Mouse (Mus musculus): ENCODE data around the gene Daxx. TPM values are rescaled to one million over a fixed set of nuclear protein-coding genes. Genes with fewer than 3 reads are reported as not detected.

The Daxx gene
- polyA plus RNA-seq, 1 experiment from 2014 or later = 37.5 TPM

DNA sequence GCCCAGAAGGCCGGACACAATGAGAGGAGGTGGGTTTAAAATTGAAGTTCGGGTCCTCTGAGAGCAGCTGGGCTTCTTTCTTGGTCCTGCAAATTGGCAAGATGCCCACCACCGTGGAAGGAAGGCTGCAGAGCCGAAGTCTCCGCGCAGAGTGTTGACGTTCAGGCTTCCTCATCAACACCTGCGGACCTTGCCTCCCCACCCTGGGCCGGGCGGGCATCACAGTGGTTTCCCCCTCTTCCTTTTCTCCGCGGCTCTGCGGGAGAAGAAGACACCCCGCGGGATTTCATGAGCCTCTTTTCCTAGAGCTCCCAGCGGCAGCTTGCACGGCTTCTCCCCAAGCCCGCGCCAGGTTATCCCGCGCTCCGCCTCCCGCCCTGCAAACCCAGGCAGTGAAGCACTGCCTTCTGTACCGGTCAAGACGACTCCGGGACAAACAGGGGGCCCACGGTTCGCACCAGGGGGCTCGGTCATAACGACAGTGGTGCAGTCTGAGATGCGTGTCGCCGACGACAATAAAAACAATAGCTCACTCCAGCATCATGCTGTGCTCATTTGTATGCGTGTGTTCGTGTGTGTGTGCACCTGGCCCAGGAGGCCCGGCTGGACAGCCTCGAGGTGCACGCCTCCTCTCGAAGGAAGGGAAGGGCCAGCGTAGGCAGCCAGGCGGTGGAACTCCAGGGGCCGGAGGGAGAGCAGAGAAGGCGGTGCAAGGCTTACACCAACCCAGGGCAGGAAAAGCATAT is 710 bp upstream of the Daxx start:
- Histone ChIP-seq H3K4me2 (replicated peaks) (peak overlapping the region; percentile 88), H3K27ac (peak overlapping the region; percentile 92), H3K9me3 (no peaks in the 10 kb centered on the region), H3K9ac (peak overlapping the region; percentile 54), H3K27me3 (replicated peaks) (no peaks in the 10 kb centered on the region), H3K4me1 (replicated peaks) (peaks cover 20% of the 10 kb centered on the region), H3K4me3 (replicated peaks) (peak overlapping the region; percentile 85), H3K36me3 (peaks cover 22% of the 10 kb centered on the region)
- under 1% methylated on average over 44 of the region's 44 CpGs for WGBS
- ATAC-seq = peak; percentile 73

DNA sequence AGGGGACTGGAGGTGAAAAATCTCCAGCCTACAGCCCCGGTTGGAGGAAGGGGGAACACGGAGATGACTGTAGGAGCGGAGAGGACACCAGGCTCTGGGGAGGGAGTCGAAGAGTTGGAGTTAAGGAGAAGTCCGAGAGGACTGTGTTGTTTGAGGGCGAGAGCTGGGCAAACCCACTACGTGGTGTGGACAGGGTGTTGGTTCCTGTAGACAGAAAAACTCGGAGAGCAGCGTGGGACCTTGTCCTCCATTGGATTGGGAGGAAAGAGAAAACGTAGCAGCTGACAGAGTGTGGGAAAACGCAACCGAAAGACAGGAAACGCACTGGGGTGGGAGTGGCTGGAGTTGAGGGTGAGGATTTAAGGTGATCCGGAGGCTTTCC is 646 bp downstream of the Daxx start:
- WGBS = 0% methylated on average over 14 of the region's 14 CpGs
- Histone ChIP-seq H3K4me2 (replicated peaks) (peak overlapping the region; percentile 88), H3K4me1 (replicated peaks) (peaks cover 23% of the 10 kb centered on the region), H3K4me3 (replicated peaks) (peak overlapping the region; percentile 85), H3K9ac (peak overlapping the region; percentile 92), H3K27ac (peak overlapping the region; percentile 92), H3K27me3 (replicated peaks) (no peaks in the 10 kb centered on the region), H3K9me3 (no peaks in the 10 kb centered on the region), H3K36me3 (peaks cover 32% of the 10 kb centered on the region)
- ATAC-seq = peak; percentile 1; the same call in 1 of the 2 replicates

GRCm38 (mm10) chr17:33910346-33911051 is 1.3 kb downstream of the Daxx start:
- Histone ChIP-seq H3K4me2 (replicated peaks) (peak overlapping the region; percentile 88), H3K4me1 (replicated peaks) (peaks cover 27% of the 10 kb centered on the region), H3K4me3 (replicated peaks) (peak overlapping the region; percentile 85), H3K9ac (peak overlapping the region; percentile 92), H3K36me3 (peaks cover 36% of the 10 kb centered on the region), H3K27me3 (replicated peaks) (no peaks in the 10 kb centered on the region), H3K27ac (peak overlapping the region; percentile 92; the same call in 1 of the 2 replicates), H3K9me3 (no peaks in the 10 kb centered on the region)
- no peak for ATAC-seq
- WGBS = 42% methylated on average over 11 of the region's 11 CpGs

GRCm38 (mm10) chr17:33911052-33911812 is 2.0 kb downstream of the Daxx start:
- no peaks in the 10 kb centered on the region for H3K27me3 ChIP-seq (replicated peaks)
- peaks cover 27% of the 10 kb centered on the region for H3K4me1 ChIP-seq (replicated peaks)
- H3K27ac ChIP-seq = no peak overlapping the region
- H3K9me3 ChIP-seq = no peaks in the 10 kb centered on the region
- H3K4me2 ChIP-seq (replicated peaks) = no peak overlapping the region
- H3K36me3 ChIP-seq = peaks cover 36% of the 10 kb centered on the region
- WGBS = 90% methylated on average over 31 of the region's 31 CpGs
- no peak overlapping the region for H3K9ac ChIP-seq
- no peak for ATAC-seq
- H3K4me3 ChIP-seq (replicated peaks) = no peak overlapping the region

DNA sequence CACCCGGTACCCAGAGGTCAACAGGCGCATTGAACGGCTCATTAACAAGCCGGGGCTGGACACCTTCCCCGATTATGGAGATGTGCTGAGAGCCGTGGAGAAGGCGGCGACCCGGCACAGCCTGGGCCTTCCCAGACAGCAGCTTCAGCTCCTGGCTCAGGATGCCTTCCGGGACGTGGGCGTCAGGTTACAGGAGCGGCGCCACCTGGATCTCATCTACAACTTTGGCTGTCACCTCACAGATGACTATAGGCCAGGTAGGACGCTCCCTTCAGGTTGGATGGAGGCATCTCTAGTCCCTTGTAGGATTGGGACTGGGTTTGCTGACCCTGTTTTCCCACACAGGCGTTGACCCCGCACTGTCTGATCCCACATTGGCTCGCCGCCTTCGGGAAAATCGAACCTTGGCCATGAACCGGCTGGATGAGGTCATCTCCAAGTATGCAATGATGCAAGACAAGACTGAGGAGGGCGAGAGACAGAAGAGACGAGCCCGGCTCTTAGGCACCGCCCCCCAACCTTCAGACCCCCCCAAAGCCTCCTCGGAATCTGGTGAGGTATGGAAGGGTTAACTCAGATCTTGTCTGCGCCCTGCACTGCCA is 2.7 kb downstream of the Daxx start:
- Histone ChIP-seq H3K36me3 (peaks cover 36% of the 10 kb centered on the region), H3K27ac (no peak overlapping the region), H3K27me3 (replicated peaks) (no peaks in the 10 kb centered on the region), H3K4me2 (replicated peaks) (no peak overlapping the region), H3K4me1 (replicated peaks) (peaks cover 32% of the 10 kb centered on the region), H3K9ac (no peak overlapping the region), H3K4me3 (replicated peaks) (no peak overlapping the region), H3K9me3 (no peaks in the 10 kb centered on the region)
- no peak for ATAC-seq
- 90% methylated on average over 28 of the region's 28 CpGs for WGBS

- no peak overlapping the region for H3K4me3 ChIP-seq (replicated peaks)
- 90% methylated on average over 10 of the region's 10 CpGs for WGBS
- no peak for ATAC-seq
- H3K27ac ChIP-seq = no peak overlapping the region
- H3K36me3 ChIP-seq = peaks cover 46% of the 10 kb centered on the region
- H3K9ac ChIP-seq = no peak overlapping the region
- H3K9me3 ChIP-seq = no peaks in the 10 kb centered on the region
- peaks cover 32% of the 10 kb centered on the region for H3K4me1 ChIP-seq (replicated peaks)
- H3K27me3 ChIP-seq (replicated peaks) = no peaks in the 10 kb centered on the region
- no peak overlapping the region for H3K4me2 ChIP-seq (replicated peaks)
Measured at GRCm38 (mm10) chr17:33913264-33913663, 4.0 kb downstream of the Daxx start.

DNA sequence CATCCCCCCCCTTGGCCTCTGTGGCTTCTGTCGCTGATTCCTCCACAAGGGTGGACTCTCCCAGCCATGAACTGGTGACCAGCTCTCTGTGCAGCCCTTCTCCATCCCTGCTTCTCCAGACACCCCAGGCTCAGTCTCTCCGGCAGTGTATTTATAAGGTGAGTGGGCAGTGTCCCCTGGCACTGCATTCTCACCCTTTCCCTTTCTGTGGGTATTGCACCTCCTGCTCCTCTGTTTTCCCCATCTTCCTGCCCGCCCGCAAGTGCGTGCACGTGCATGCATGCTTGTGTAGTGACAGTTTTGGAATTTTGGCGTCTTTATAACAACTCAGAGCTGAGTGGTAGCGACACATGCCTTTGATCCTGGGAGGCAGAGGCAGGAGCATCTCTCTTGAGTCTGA is 4.7 kb downstream of the Daxx start:
- H3K27ac ChIP-seq = no peak overlapping the region
- no peak for ATAC-seq
- 97% methylated on average over 8 of the region's 8 CpGs for WGBS
- no peak overlapping the region for H3K4me3 ChIP-seq (replicated peaks)
- peaks cover 46% of the 10 kb centered on the region for H3K36me3 ChIP-seq
- no peak overlapping the region for H3K9ac ChIP-seq
- H3K4me2 ChIP-seq (replicated peaks) = no peak overlapping the region
- no peaks in the 10 kb centered on the region for H3K27me3 ChIP-seq (replicated peaks)
- no peaks in the 10 kb centered on the region for H3K9me3 ChIP-seq
- peaks cover 36% of the 10 kb centered on the region for H3K4me1 ChIP-seq (replicated peaks)

DNA sequence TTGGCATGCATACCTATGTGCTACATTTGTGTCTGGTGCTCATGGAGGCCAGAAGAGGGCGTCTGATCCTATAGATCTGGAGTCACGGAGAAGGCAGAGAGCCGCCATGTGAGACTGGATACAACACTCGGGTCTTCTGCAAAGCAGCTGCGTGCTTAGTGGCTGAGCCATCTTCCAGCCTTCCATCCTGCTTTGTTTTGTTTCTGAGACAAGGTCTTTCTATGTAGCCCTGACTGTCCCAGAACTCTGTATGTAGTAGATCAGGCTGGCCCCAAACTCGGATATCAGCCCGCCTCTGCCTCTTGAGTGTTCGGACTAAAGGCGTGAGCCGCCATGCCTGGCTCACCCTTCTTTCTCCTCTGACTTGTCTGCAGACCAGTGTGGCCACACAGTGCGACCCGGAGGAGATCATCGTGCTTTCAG is 5.8 kb downstream of the Daxx start:
- Histone ChIP-seq H3K9me3 (no peaks in the 10 kb centered on the region), H3K27ac (0 out of 2 replicates have a peak overlapping the region, but pooled peaks have one; percentile 13), H3K4me1 (replicated peaks) (peaks cover 38% of the 10 kb centered on the region), H3K36me3 (peaks cover 46% of the 10 kb centered on the region), H3K27me3 (replicated peaks) (no peaks in the 10 kb centered on the region), H3K4me2 (replicated peaks) (peak overlapping the region; percentile 77), H3K4me3 (replicated peaks) (peak overlapping the region; percentile 57; the same call in 1 of the 2 replicates), H3K9ac (no peak overlapping the region)
- no peak for ATAC-seq
- 73% methylated on average over 13 of the region's 13 CpGs for WGBS

DNA sequence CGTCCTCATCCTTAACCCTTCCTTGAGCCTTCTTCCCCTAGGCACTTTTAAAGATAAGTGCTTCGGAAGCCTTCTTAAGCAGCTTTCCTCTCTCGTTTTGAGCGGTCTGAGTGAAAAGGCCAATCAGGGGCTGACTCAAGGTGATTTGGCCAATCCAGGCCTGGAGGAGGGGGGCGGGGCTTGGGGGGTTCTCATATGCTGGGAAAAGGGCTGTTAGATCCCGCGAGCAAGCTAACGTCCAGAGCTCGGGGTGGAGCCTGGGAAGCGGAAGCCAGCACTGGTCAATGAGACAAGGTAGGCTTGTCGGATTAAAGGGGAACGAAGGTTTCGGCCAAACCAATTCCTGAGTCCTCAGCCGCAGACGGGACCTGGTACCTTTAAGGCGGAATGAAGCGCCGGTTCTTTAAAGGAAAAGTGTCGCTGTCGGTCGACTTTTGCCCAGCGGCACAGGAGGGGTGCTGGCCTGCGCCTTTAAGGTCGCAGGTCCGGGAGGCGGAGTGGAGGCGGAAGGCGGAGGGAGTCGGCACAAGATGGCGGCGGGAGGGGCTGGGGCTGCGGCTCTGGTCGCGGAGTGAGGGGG is 6.5 kb downstream of the Daxx start, which contains the start of the genes Tapbp and Zbtb22:
TSS of gene Tapbp (plus strand) at position 229 of the 580 bp plus-strand sequence.
TSS of gene Zbtb22 (plus strand) at position 234 of the 580 bp plus-strand sequence.
- Histone ChIP-seq H3K9me3 (no peaks in the 10 kb centered on the region), H3K4me1 (replicated peaks) (peaks cover 33% of the 10 kb centered on the region), H3K9ac (peak within 1 kb of the TSS; percentile 53), H3K4me2 (replicated peaks) (peak within 1 kb of the TSS; percentile 77), H3K36me3 (peaks cover 46% of the 10 kb centered on the region), H3K4me3 (replicated peaks) (peak within 1 kb of the TSS; percentile 57), H3K27me3 (replicated peaks) (no peaks in the 10 kb centered on the region), H3K27ac (peak within 1 kb of the TSS; percentile 83)
- WGBS = under 1% methylated on average over 34 of the region's 34 CpGs
- peak; percentile 93 for ATAC-seq

DNA sequence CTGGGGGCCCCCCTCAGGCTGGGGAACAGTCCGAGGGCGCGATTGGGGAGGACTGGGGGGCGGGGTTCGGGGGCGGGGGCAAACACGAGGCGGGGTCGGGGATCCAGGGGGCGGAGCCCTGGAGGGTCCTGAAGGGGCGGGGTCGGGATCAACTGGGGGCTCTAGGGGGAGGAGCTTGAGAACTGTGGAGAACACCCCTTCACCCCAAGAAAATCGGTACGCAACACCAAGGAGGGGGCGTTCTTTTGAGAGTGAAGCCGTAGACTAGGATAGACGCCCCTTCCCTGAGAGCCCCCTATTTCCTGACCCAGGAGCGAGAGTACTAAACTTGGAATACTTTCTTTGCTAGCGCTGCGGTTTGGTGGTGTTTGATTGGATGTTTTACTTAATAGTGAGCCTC is 7.1 kb downstream of the Daxx start:
- Histone ChIP-seq H3K4me1 (replicated peaks) (peaks cover 34% of the 10 kb centered on the region), H3K9me3 (no peaks in the 10 kb centered on the region), H3K27me3 (replicated peaks) (no peaks in the 10 kb centered on the region), H3K9ac (peak overlapping the region; percentile 53), H3K27ac (peak overlapping the region; percentile 83), H3K4me2 (replicated peaks) (peak overlapping the region; percentile 77), H3K36me3 (peaks cover 42% of the 10 kb centered on the region), H3K4me3 (replicated peaks) (peak overlapping the region; percentile 57)
- WGBS = 2% methylated on average over 20 of the region's 20 CpGs
- ATAC-seq = peak; percentile 13

GRCm38 (mm10) chr17:33916847-33917655 is 7.8 kb downstream of the Daxx start:
- H3K4me2 ChIP-seq (replicated peaks) = peak overlapping the region; percentile 77
- peaks cover 35% of the 10 kb centered on the region for H3K36me3 ChIP-seq
- peak overlapping the region; percentile 57 for H3K4me3 ChIP-seq (replicated peaks)
- WGBS = 74% methylated on average over 31 of the region's 31 CpGs
- H3K4me1 ChIP-seq (replicated peaks) = peaks cover 33% of the 10 kb centered on the region
- H3K9ac ChIP-seq = peak overlapping the region; percentile 53
- ATAC-seq = no peak
- H3K9me3 ChIP-seq = no peaks in the 10 kb centered on the region
- no peak overlapping the region for H3K27ac ChIP-seq
- H3K27me3 ChIP-seq (replicated peaks) = no peaks in the 10 kb centered on the region
